ENCODE assay signal across 33 mouse cellular contexts in the genomic region with DNA sequence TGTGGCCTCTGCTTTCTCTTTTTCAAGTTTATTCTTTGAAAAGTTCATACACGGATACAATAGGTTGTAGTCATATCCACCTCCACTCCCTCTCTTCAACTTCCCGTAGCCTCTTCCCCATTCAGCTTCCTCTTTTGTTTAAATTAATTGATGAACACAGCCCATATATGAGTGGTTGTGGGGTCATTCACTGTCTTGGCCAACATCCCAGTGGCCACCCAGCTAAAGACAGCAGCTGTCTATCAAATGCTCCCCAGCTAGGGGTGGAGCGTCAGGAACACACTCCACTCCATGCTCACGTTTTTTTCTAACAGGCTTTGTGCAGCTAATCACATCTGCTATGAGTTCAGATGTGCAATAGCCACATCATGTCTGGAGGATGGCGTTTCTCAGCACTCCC. TPM values are rescaled to one million over a fixed set of nuclear protein-coding genes. Genes with fewer than 3 reads are reported as not detected.
DNase-seq lines count a peak whose midpoint lies in the region; ATAC-seq and TF ChIP-seq lines count a peak whose summit lies in the region.
"Had no signal": no experiment of that assay in that cellular context is flagged by ENCODE, and none has a peak within 500 bp of the region (broad histone marks: within the 10 kb centered on the region; RNA-seq: fewer than 3 reads in every experiment).

No protein-coding gene starts in this region.

- intact Hi-C loops in left cerebral cortex, postnatal 25 days (cut with DNase I) = no loop called here

- DNase-seq in lung, embryonic 14.5 days = peak; percentile 38
- DNase-seq in lung, postnatal 4 days = no peak
- DNase-seq in MEL-GATA-1-ER (ENCODE audit: extremely low read depth, low read depth) = peak; percentile 72
- DNase-seq in left cerebral cortex, postnatal 25 days (ENCODE audit: low spot score in 2 of 2) = no peak
- DNase-seq in heart, embryonic 10.5 days (ENCODE audit: low spot score) = no peak
- no peak for DNase-seq in adrenal gland, adult 2 months
- DNase-seq: adrenal gland, postnatal 36 days; cerebellum, adult 11-12 months; cerebellum, postnatal 14 days; gastrocnemius, adult 2 months; heart, postnatal 10 days; kidney, adult 2 months; liver, embryonic 13.5 days; right cerebral cortex, postnatal 14 days had no signal

- no peak overlapping the region for H3K9ac ChIP-seq in lung, embryonic 14.5 days
- H3K9ac ChIP-seq: embryonic facial prominence, embryonic 13.5 days; forebrain, embryonic 12.5 days; liver, embryonic 13.5 days had no signal

- H3K9me3 ChIP-seq in lung, embryonic 14.5 days (ENCODE audit: low read depth, low read length) = no peaks in the 10 kb centered on the region; the same call in 1 of the 2 replicates
- H3K9me3 ChIP-seq in heart, embryonic 10.5 days = no peaks in the 10 kb centered on the region
- H3K9me3 ChIP-seq: embryonic facial prominence, embryonic 13.5 days; forebrain, embryonic 12.5 days; liver, embryonic 13.5 days had no signal

- no peak overlapping the region for H3K4me2 ChIP-seq in lung, embryonic 14.5 days
- H3K4me2 ChIP-seq: embryonic facial prominence, embryonic 13.5 days; forebrain, embryonic 12.5 days; heart, embryonic 11.5 days; liver, embryonic 13.5 days had no signal

- peaks cover 6% of the 10 kb centered on the region; the same call in 1 of the 2 replicates for H3K36me3 ChIP-seq in lung, embryonic 14.5 days (ENCODE audit: insufficient read depth)
- H3K36me3 ChIP-seq in heart, embryonic 10.5 days = peaks cover 29% of the 10 kb centered on the region
- H3K36me3 ChIP-seq: forebrain, embryonic 12.5 days; liver, embryonic 13.5 days had no signal

- WGBS in lung, embryonic 14.5 days = 43% methylated on average over 5 of the region's 5 CpGs
- 79% methylated on average over 5 of the region's 5 CpGs for WGBS in heart, embryonic 10.5 days

- peak; percentile 18; the same call in 1 of the 2 replicates for ATAC-seq in lung, embryonic 14.5 days (ENCODE audit: insufficient read depth)
- ATAC-seq in common myeloid progenitor, adult 5-6 weeks (replicated peaks; ENCODE audit: low read depth, poor library complexity, severe bottlenecking) = peak; percentile 79
- peak; percentile 86 for ATAC-seq in megakaryocyte progenitor cell, adult 5-6 weeks (replicated peaks; ENCODE audit: poor library complexity)
- ATAC-seq: hindbrain, postnatal 0 days; midbrain, embryonic 16.5 days had no signal

- no peak overlapping the region for H3K4me3 ChIP-seq in lung, embryonic 14.5 days (ENCODE audit: low read depth, low read length)
- H3K4me3 ChIP-seq in heart, embryonic 10.5 days = no peak overlapping the region
- H3K4me3 ChIP-seq: embryonic facial prominence, embryonic 13.5 days; erythroblast, embryonic 14.5 days; forebrain, embryonic 12.5 days; gastrocnemius, adult 2 months; liver, embryonic 13.5 days; midbrain, embryonic 10.5 days had no signal

- peaks cover 11% of the 10 kb centered on the region for H3K4me1 ChIP-seq in lung, embryonic 14.5 days (ENCODE audit: insufficient read depth)
- peaks cover 11% of the 10 kb centered on the region for H3K4me1 ChIP-seq in heart, embryonic 10.5 days
- H3K4me1 ChIP-seq: forebrain, embryonic 12.5 days; midbrain, embryonic 10.5 days had no signal

- no peak overlapping the region for H3K27ac ChIP-seq in lung, embryonic 14.5 days (ENCODE audit: low read depth)
- H3K27ac ChIP-seq in heart, embryonic 10.5 days = no peak overlapping the region
- H3K27ac ChIP-seq: embryonic facial prominence, embryonic 13.5 days; forebrain, embryonic 12.5 days; gastrocnemius, adult 2 months; hindbrain, postnatal 0 days; kidney, postnatal 0 days; liver, embryonic 13.5 days; midbrain, embryonic 10.5 days had no signal

- H3K27me3 ChIP-seq in lung, embryonic 14.5 days (ENCODE audit: insufficient read depth, low read length) = no peaks in the 10 kb centered on the region
- no peaks in the 10 kb centered on the region for H3K27me3 ChIP-seq in heart, embryonic 10.5 days (ENCODE audit: insufficient read depth, poor library complexity, severe bottlenecking)
- H3K27me3 ChIP-seq: embryonic facial prominence, embryonic 13.5 days; forebrain, embryonic 12.5 days; liver, embryonic 13.5 days had no signal

- no peak for TF ChIP-seq CTCF in lung, embryonic 14.5 days (IDR thresholded peaks at IDR 0.05; ENCODE audit: low read depth)

RNA-seq across cellular contexts. Expression of a gene that starts 6.8 kb away (rescaled TPM):
- 34.7 and 35.8 TPM in 2 replicates for polyA plus RNA-seq in lung, embryonic 14.5 days (2014; fragmentation: Nextera tagmentation; extraction: Ambion mirVana)
- 22.3 and 29.5 TPM in 2 replicates for total RNA-seq in common myeloid progenitor, adult 5-6 weeks (2017)
- 16.1 and 19.0 TPM in 2 replicates for total RNA-seq in megakaryocyte progenitor cell, adult 5-6 weeks (2015)
- total RNA-seq in megakaryocyte progenitor cell, adult 5-6 weeks (2017) = 15.5 and 17.2 TPM in 2 replicates
- 1 to 10 TPM; 3.2 to 3.5 TPM for total RNA-seq in left cerebral cortex, postnatal 25 days (2021)
- polyA plus RNA-seq in heart, embryonic 10.5 days (2016; fragmentation: Nextera tagmentation; extraction: Ambion mirVana) = 40.4 and 42.5 TPM in 2 replicates
- 10 to 100 TPM; 49.5 to 86.5 TPM for total RNA-seq in adrenal gland, adult 2 months (2021)
- 23.1 and 24.9 TPM in 2 replicates for polyA plus RNA-seq in adrenal gland, adult 2 months (2012; rRNA removed)

RNA-seq across cellular contexts. Expression of a gene that starts 49.5 kb away (rescaled TPM):
- polyA plus RNA-seq in lung, embryonic 14.5 days (2014; fragmentation: Nextera tagmentation; extraction: Ambion mirVana) = not detected in 2 replicates
- total RNA-seq in common myeloid progenitor, adult 5-6 weeks (2017) = not detected in 2 replicates
- total RNA-seq in megakaryocyte progenitor cell, adult 5-6 weeks (2015) = not detected in 2 replicates
- total RNA-seq in megakaryocyte progenitor cell, adult 5-6 weeks (2017) = not detected in 2 replicates
- total RNA-seq in left cerebral cortex, postnatal 25 days (2021) = not detected
- not detected in 2 replicates for polyA plus RNA-seq in heart, embryonic 10.5 days (2016; fragmentation: Nextera tagmentation; extraction: Ambion mirVana)
- not detected for total RNA-seq in adrenal gland, adult 2 months (2021)
- not detected in 2 replicates for polyA plus RNA-seq in adrenal gland, adult 2 months (2012; rRNA removed)
- total RNA-seq: adrenal gland, postnatal 36 days; gastrocnemius, adult 2 months; gastrocnemius, postnatal 4 days; heart, postnatal 10 days; hindbrain, postnatal 0 days; layer of hippocampus, postnatal 14 days had no signal
- polyA plus RNA-seq: C2C12; embryonic facial prominence, embryonic 13.5 days; erythroblast, embryonic 14.5 days; frontal cortex, adult 2 months; heart, embryonic 11.5 days; hindbrain, embryonic 11.5 days; hindbrain, postnatal 0 days; kidney, adult 2 months; kidney, postnatal 0 days; large intestine, adult 2 months; limb, embryonic 11.5 days; liver, embryonic 13.5 days; lung, embryonic 16.5 days; midbrain, embryonic 10.5 days; midbrain, embryonic 16.5 days; neural tube, embryonic 14.5 days had no signal

Comparison
In these comparisons a context has a peak if more than half of its experiments do, and no peak if none do; other contexts are left out.
1. DNase-seq: peak in lung, embryonic 14.5 days (single experiment) and MEL-GATA-1-ER (single experiment); none in lung, postnatal 4 days (0 of 2), left cerebral cortex, postnatal 25 days (0 of 2), heart, embryonic 10.5 days (single experiment) and adrenal gland, adult 2 months (single experiment).
2. ATAC-seq: peak in every context shown above with its lines; median percentile 86 in megakaryocyte progenitor cell, adult 5-6 weeks; 79 in common myeloid progenitor, adult 5-6 weeks; 18 in lung, embryonic 14.5 days.